Mouse (Mus musculus): Measurements from ENCODE around the gene Chn1. TPM values are rescaled to one million over a fixed set of nuclear protein-coding genes. Genes with fewer than 3 reads are reported as not detected.
A peak's percentile ranks its signal among the peaks of the same experiment; 100 is the strongest.

The Chn1 gene
- polyA plus RNA-seq, 1 experiment from 2014 or later = 110 TPM

- H3K36me3 ChIP-seq = no peaks in the 10 kb centered on the region
- H3K27ac ChIP-seq = no peak overlapping the region
- 91% methylated on average over 5 of the region's 5 CpGs for WGBS
- no peak overlapping the region for H3K4me2 ChIP-seq (replicated peaks)
- no peak for ATAC-seq (ENCODE audit: low FRiP score, low read depth)
- H3K4me3 ChIP-seq = no peak overlapping the region
- H3K9me3 ChIP-seq = no peaks in the 10 kb centered on the region
- H3K4me1 ChIP-seq = peaks cover 7% of the 10 kb centered on the region; the same call in 1 of the 2 replicates
- no peak overlapping the region for H3K9ac ChIP-seq
- no peaks in the 10 kb centered on the region for H3K27me3 ChIP-seq (replicated peaks)
Measured at GRCm38 (mm10) chr2:73580720-73581119, 194.4 kb downstream of the Chn1 start.

GRCm38 (mm10) chr2:73580166-73580565 lies 195.0 kb downstream of the Chn1 start, which contains the start of gene Chrna1:
TSS of gene Chrna1 (minus strand) at chr2:73580338.
- Histone ChIP-seq H3K27me3 (replicated peaks) (no peaks in the 10 kb centered on the region), H3K9me3 (no peaks in the 10 kb centered on the region), H3K9ac (no peak within 1 kb of the TSS), H3K4me1 (0 out of 2 replicates have a peak, but pooled peaks cover 2% of the 10 kb centered on the region), H3K36me3 (no peaks in the 10 kb centered on the region), H3K4me2 (replicated peaks) (no peak within 1 kb of the TSS), H3K27ac (no peak within 1 kb of the TSS), H3K4me3 (no peak within 1 kb of the TSS)
- WGBS = 89% methylated on average over 9 of the region's 9 CpGs
- no peak for ATAC-seq (ENCODE audit: low FRiP score, low read depth)

DNA sequence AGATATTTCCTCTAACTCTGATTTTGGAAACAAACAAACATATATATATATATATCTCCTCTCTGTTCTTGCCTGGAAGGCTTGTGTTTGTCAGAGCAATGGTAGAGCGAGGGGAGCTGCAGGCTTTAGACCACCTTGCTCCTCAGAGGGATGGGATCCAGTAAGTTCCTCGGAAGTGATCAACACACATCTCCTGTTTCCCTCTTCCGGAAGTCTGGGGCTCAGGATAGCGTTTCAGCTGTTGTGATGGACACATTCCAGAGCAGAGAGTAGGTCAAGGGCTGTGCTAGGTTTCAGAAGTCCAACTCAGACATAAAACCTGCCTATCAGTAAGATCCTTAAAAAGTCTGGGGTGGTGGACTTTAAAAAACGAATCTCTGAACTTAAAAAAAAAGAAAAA lies 196.0 kb downstream of the Chn1 start:
- H3K36me3 ChIP-seq = no peaks in the 10 kb centered on the region
- H3K27ac ChIP-seq = no peak overlapping the region
- 69% methylated on average over 5 of the region's 5 CpGs for WGBS
- no peaks in the 10 kb centered on the region for H3K4me1 ChIP-seq
- no peaks in the 10 kb centered on the region for H3K9me3 ChIP-seq
- no peaks in the 10 kb centered on the region for H3K27me3 ChIP-seq (replicated peaks)
- H3K4me2 ChIP-seq (replicated peaks) = no peak overlapping the region
- H3K9ac ChIP-seq = no peak overlapping the region
- no peak for ATAC-seq (ENCODE audit: low FRiP score, low read depth)
- no peak overlapping the region for H3K4me3 ChIP-seq

GRCm38 (mm10) chr2:73574418-73574817 lies 200.7 kb downstream of the Chn1 start:
- no peaks in the 10 kb centered on the region for H3K9me3 ChIP-seq
- H3K27ac ChIP-seq = no peak overlapping the region
- H3K9ac ChIP-seq = no peak overlapping the region
- H3K4me2 ChIP-seq (replicated peaks) = no peak overlapping the region
- H3K4me1 ChIP-seq = peaks cover 7% of the 10 kb centered on the region; the same call in 1 of the 2 replicates
- no peaks in the 10 kb centered on the region for H3K27me3 ChIP-seq (replicated peaks)
- ATAC-seq (ENCODE audit: low FRiP score, low read depth) = no peak
- WGBS = 82% methylated on average over 6 of the region's 6 CpGs
- no peak overlapping the region for H3K4me3 ChIP-seq
- H3K36me3 ChIP-seq = no peaks in the 10 kb centered on the region

DNA sequence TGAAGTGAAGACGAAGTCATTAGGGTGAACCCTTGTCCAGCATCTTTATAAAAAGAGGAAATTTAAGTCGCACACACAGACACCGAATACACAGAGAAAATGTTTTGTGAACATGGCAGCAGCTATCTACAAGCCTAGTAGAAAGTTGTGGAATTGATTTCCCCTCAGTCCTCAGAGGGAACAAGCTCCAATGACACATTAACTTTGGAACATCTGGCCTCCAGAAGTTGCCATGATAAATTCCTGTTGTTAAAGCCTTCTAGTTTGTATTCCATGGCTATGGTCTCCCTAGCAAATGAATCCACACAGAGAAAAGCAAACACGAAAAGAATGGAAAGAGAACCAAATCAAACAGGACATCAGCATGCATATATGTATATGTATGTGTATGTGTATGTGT lies 201.6 kb downstream of the Chn1 start:
- H3K4me3 ChIP-seq = no peak overlapping the region
- 87% methylated on average over 4 of the region's 4 CpGs for WGBS
- H3K9me3 ChIP-seq = no peaks in the 10 kb centered on the region
- ATAC-seq (ENCODE audit: low FRiP score, low read depth) = no peak
- H3K27me3 ChIP-seq (replicated peaks) = no peaks in the 10 kb centered on the region
- no peak overlapping the region for H3K27ac ChIP-seq
- no peak overlapping the region for H3K9ac ChIP-seq
- H3K36me3 ChIP-seq = no peaks in the 10 kb centered on the region
- H3K4me2 ChIP-seq (replicated peaks) = no peak overlapping the region
- H3K4me1 ChIP-seq = peaks cover 7% of the 10 kb centered on the region; the same call in 1 of the 2 replicates

- Histone ChIP-seq H3K9me3 (no peaks in the 10 kb centered on the region), H3K27me3 (replicated peaks) (no peaks in the 10 kb centered on the region), H3K27ac (no peak overlapping the region), H3K36me3 (no peaks in the 10 kb centered on the region), H3K4me1 (peaks cover 7% of the 10 kb centered on the region; the same call in 1 of the 2 replicates), H3K4me2 (replicated peaks) (peak overlapping the region; percentile 59), H3K9ac (0 out of 2 replicates have a peak overlapping the region, but pooled peaks have one; percentile 21), H3K4me3 (peak overlapping the region; percentile 24)
- ATAC-seq (ENCODE audit: low FRiP score, low read depth) = peak; percentile 90
- 27% methylated on average over 23 of the region's 23 CpGs for WGBS
Measured at GRCm38 (mm10) chr2:73572539-73573372, 202.4 kb downstream of the Chn1 start.

GRCm38 (mm10) chr2:73571901-73572300 lies 203.2 kb downstream of the Chn1 start:
- no peak overlapping the region for H3K9ac ChIP-seq
- H3K36me3 ChIP-seq = no peaks in the 10 kb centered on the region
- H3K27ac ChIP-seq = no peak overlapping the region
- H3K4me1 ChIP-seq = peaks cover 7% of the 10 kb centered on the region; the same call in 1 of the 2 replicates
- 74% methylated on average over 6 of the region's 6 CpGs for WGBS
- no peaks in the 10 kb centered on the region for H3K27me3 ChIP-seq (replicated peaks)
- H3K9me3 ChIP-seq = no peaks in the 10 kb centered on the region
- ATAC-seq (ENCODE audit: low FRiP score, low read depth) = no peak
- H3K4me2 ChIP-seq (replicated peaks) = no peak overlapping the region
- no peak overlapping the region for H3K4me3 ChIP-seq

DNA sequence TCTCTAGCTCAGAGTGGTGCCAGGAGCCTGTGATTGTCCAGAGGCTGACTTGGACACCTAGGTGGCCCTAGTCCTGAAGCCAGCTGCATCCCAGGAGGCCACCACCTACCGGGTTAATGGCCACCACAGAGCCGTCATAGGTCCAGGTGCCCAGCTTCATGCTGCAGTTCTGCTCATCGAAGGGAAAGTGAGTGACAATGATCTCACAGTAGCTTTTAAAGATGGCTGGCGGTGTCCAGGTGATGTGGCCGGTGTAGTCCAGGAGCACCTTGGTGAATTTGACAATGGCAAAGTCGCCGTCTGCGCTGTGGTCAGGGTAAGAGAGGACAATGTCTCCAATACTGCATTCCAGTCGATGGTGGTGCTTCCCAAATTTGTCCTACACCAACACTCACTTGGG lies 203.8 kb downstream of the Chn1 start:
- Histone ChIP-seq H3K4me1 (peaks cover 7% of the 10 kb centered on the region; the same call in 1 of the 2 replicates), H3K4me3 (no peak overlapping the region), H3K9me3 (no peaks in the 10 kb centered on the region), H3K27ac (no peak overlapping the region), H3K4me2 (replicated peaks) (no peak overlapping the region), H3K36me3 (no peaks in the 10 kb centered on the region), H3K27me3 (replicated peaks) (no peaks in the 10 kb centered on the region), H3K9ac (no peak overlapping the region)
- no peak for ATAC-seq (ENCODE audit: low FRiP score, low read depth)
- WGBS = 93% methylated on average over 9 of the region's 9 CpGs

DNA sequence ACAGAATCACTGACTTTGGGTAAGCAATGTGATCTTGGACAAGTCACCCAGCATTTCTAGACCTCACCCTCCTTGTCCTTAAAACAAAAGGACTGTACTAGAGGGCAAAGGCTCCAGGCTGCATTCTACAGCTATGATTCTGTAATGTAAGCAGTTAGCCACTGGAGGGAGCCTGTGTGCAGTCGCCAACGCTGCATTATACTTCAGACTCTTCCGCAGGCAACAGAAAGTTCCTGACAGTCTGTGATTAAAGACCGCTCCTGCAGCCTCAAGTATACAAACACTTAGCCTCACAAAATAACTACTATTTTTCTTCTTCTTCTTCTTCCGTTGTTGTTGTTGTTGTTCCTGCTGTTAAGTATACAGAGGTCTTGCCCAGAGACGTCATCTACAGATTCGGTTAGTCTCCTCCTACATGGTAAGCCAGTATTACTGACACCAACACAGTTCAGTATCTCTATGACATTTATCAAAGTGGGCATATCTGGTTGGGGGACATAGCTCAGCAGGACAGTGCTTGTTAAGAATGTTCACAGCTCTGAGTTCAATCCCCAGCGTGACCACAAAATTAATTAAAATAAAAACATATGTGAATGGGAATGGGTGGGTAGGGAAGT lies 208.0 kb downstream of the Chn1 start:
- Histone ChIP-seq H3K4me3 (no peak overlapping the region), H3K9ac (no peak overlapping the region), H3K27ac (no peak overlapping the region), H3K4me1 (no peaks in the 10 kb centered on the region), H3K9me3 (no peaks in the 10 kb centered on the region), H3K4me2 (replicated peaks) (peak overlapping the region; percentile 10; the same call in 1 of the 2 replicates), H3K36me3 (no peaks in the 10 kb centered on the region), H3K27me3 (replicated peaks) (no peaks in the 10 kb centered on the region)
- ATAC-seq (ENCODE audit: low FRiP score, low read depth) = no peak
- WGBS = 25% methylated on average over 8 of the region's 8 CpGs

- no peak overlapping the region for H3K27ac ChIP-seq
- H3K9ac ChIP-seq = no peak overlapping the region
- no peak overlapping the region for H3K4me3 ChIP-seq
- peaks cover 5% of the 10 kb centered on the region; the same call in 1 of the 2 replicates for H3K4me1 ChIP-seq
- 15% methylated on average over 7 of the region's 7 CpGs for WGBS
- H3K36me3 ChIP-seq = no peaks in the 10 kb centered on the region
- ATAC-seq (ENCODE audit: low FRiP score, low read depth) = no peak
- no peak overlapping the region for H3K4me2 ChIP-seq (replicated peaks)
- no peaks in the 10 kb centered on the region for H3K27me3 ChIP-seq (replicated peaks)
- H3K9me3 ChIP-seq = no peaks in the 10 kb centered on the region
Measured at GRCm38 (mm10) chr2:73566162-73566561, 209.0 kb downstream of the Chn1 start.

GRCm38 (mm10) chr2:73563690-73564089 lies 211.5 kb downstream of the Chn1 start:
- Histone ChIP-seq H3K4me3 (no peak overlapping the region), H3K4me1 (peaks cover 10% of the 10 kb centered on the region), H3K4me2 (replicated peaks) (no peak overlapping the region), H3K27me3 (replicated peaks) (no peaks in the 10 kb centered on the region), H3K36me3 (no peaks in the 10 kb centered on the region), H3K9me3 (no peaks in the 10 kb centered on the region), H3K9ac (no peak overlapping the region), H3K27ac (no peak overlapping the region)
- ATAC-seq (ENCODE audit: low FRiP score, low read depth) = no peak
- WGBS = 64% methylated on average over 7 of the region's 7 CpGs

GRCm38 (mm10) chr2:73562656-73563055 lies 212.5 kb downstream of the Chn1 start:
- no peak overlapping the region for H3K27ac ChIP-seq
- ATAC-seq (ENCODE audit: low FRiP score, low read depth) = no peak
- H3K4me2 ChIP-seq (replicated peaks) = no peak overlapping the region
- no peak overlapping the region for H3K4me3 ChIP-seq
- H3K4me1 ChIP-seq = peaks cover 10% of the 10 kb centered on the region
- H3K9ac ChIP-seq = no peak overlapping the region
- H3K9me3 ChIP-seq = no peaks in the 10 kb centered on the region
- 95% methylated on average over 9 of the region's 9 CpGs for WGBS
- H3K27me3 ChIP-seq (replicated peaks) = no peaks in the 10 kb centered on the region
- no peaks in the 10 kb centered on the region for H3K36me3 ChIP-seq

Measured in neural tube, embryonic 12.5 days (tissue).